Mouse (Mus musculus) MEL-GATA-1-ER (cell line): Measurements from ENCODE around the gene Ltn1.
A peak's percentile ranks its signal among the peaks of the same experiment; 100 is the strongest.

Experiments
- DNase-seq: peaks from one replicate; pipeline ENCODE4 v3.0.0-alpha.2; 2012; ENCODE audit warnings: low read depth; ENCODE audit errors: extremely low read depth

Gene Ltn1

GRCm38 (mm10) chr16:87432033-87432814 is at the start of gene Ltn1:
TSS of gene Ltn1 (minus strand) at chr16:87432612.
- DNase-seq: peak; percentile 99

GRCm38 (mm10) chr16:87470579-87470978 is 38.2 kb upstream of the Ltn1 start:
- DNase-seq: no peak

GRCm38 (mm10) chr16:87458752-87459151 is 26.3 kb upstream of the Ltn1 start:
- DNase-seq: no peak

- DNase-seq: no peak
Observed at GRCm38 (mm10) chr16:87455180-87455611, 22.8 kb upstream of the Ltn1 start.

- peak; percentile 70 for DNase-seq
Observed at GRCm38 (mm10) chr16:87454419-87455179, 22.2 kb upstream of the Ltn1 start, which contains the start of gene Usp16. TSS of gene Usp16 (plus strand) at chr16:87454703.

GRCm38 (mm10) chr16:87453226-87453625 is 20.8 kb upstream of the Ltn1 start:
- no peak for DNase-seq

- DNase-seq: no peak
Observed at GRCm38 (mm10) chr16:87445528-87445927, 13.1 kb upstream of the Ltn1 start.

GRCm38 (mm10) chr16:87445110-87445509 is 12.7 kb upstream of the Ltn1 start:
- DNase-seq: no peak

- no peak for DNase-seq
Observed at GRCm38 (mm10) chr16:87444071-87444470, 11.7 kb upstream of the Ltn1 start.

GRCm38 (mm10) chr16:87443245-87443644 is 10.8 kb upstream of the Ltn1 start:
- DNase-seq: no peak

GRCm38 (mm10) chr16:87442291-87442690 is 9.9 kb upstream of the Ltn1 start:
- no peak for DNase-seq

GRCm38 (mm10) chr16:87441089-87441488 is 8.7 kb upstream of the Ltn1 start:
- DNase-seq: no peak

- DNase-seq: peak; percentile 87
Observed at GRCm38 (mm10) chr16:87440184-87440686, 7.8 kb upstream of the Ltn1 start, which contains the start of gene Rwdd2b. TSS of gene Rwdd2b (minus strand) at chr16:87440573.

GRCm38 (mm10) chr16:87438697-87439096 is 6.3 kb upstream of the Ltn1 start:
- no peak for DNase-seq

- DNase-seq: no peak
Observed at GRCm38 (mm10) chr16:87437096-87437495, 4.7 kb upstream of the Ltn1 start.

GRCm38 (mm10) chr16:87435411-87436205 is 3.2 kb upstream of the Ltn1 start:
- DNase-seq: no peak

GRCm38 (mm10) chr16:87434946-87435345 is 2.5 kb upstream of the Ltn1 start:
- no peak for DNase-seq

- no peak for DNase-seq
Observed at GRCm38 (mm10) chr16:87434266-87434665, 1.9 kb upstream of the Ltn1 start.

GRCm38 (mm10) chr16:87427516-87427915 is 4.9 kb downstream of the Ltn1 start:
- no peak for DNase-seq

GRCm38 (mm10) chr16:87420662-87421061 is 11.8 kb downstream of the Ltn1 start:
- no peak for DNase-seq

GRCm38 (mm10) chr16:87405001-87405400 is 27.4 kb downstream of the Ltn1 start:
- DNase-seq: peak; percentile 47
